Mouse (Mus musculus) liver, embryonic 14.5 days (tissue): ENCODE results near the gene Isy1.

ENCODE experiments used
- CTCF ChIP-seq: IDR thresholded peaks from 2 replicates; pipeline ENCODE4 v1.5.1; 2016; ENCODE audit warnings: antibody characterized with exemption, low read depth, control low read depth
- EP300 ChIP-seq: IDR thresholded peaks from 2 replicates; pipeline ENCODE4 v1.6.1; 2016; ENCODE audit warnings: antibody characterized with exemption, low read depth

- TF ChIP-seq CTCF (no peak), EP300 (no peak)
These were observed 36.5 kb upstream of the Isy1 start for GRCm38 (mm10) chr6:87875083-87875482.
